Mouse (Mus musculus): ENCODE data around the gene Prickle1. TPM values are rescaled to one million over a fixed set of nuclear protein-coding genes. Genes with fewer than 3 reads are reported as not detected.

Gene Prickle1
- polyA plus RNA-seq, 1 experiment from 2014 or later = 16.9 TPM

- no peak overlapping the region for H3K9ac ChIP-seq (replicated peaks)
- peaks cover 32% of the 10 kb centered on the region for H3K4me1 ChIP-seq
- H3K9me3 ChIP-seq = no peaks in the 10 kb centered on the region
- H3K27me3 ChIP-seq = peaks cover 91% of the 10 kb centered on the region
- H3K36me3 ChIP-seq = no peaks in the 10 kb centered on the region
- H3K4me3 ChIP-seq = no peak overlapping the region
- no peak overlapping the region for H3K4me2 ChIP-seq (replicated peaks)
- H3K27ac ChIP-seq (replicated peaks) = no peak overlapping the region
- no peak for ATAC-seq (ENCODE audit: low FRiP score, low read depth)
- 73% methylated on average over 11 of the region's 11 CpGs for WGBS
Measured at GRCm38 (mm10) chr15:93517022-93517565, 78.6 kb downstream of the Prickle1 start.

GRCm38 (mm10) chr15:93515316-93515715, 80.4 kb downstream of the Prickle1 start:
- Histone ChIP-seq H3K4me1 (peaks cover 38% of the 10 kb centered on the region), H3K27me3 (peaks cover 74% of the 10 kb centered on the region)
- 75% methylated on average over 9 of the region's 9 CpGs for WGBS

GRCm38 (mm10) chr15:93513939-93514341, 81.8 kb downstream of the Prickle1 start:
- H3K9ac ChIP-seq (replicated peaks) = no peak overlapping the region
- H3K4me3 ChIP-seq = no peak overlapping the region
- WGBS = 5% methylated on average over 10 of the region's 10 CpGs
- no peaks in the 10 kb centered on the region for H3K36me3 ChIP-seq
- H3K9me3 ChIP-seq = no peaks in the 10 kb centered on the region
- H3K27ac ChIP-seq (replicated peaks) = no peak overlapping the region
- H3K4me1 ChIP-seq = peaks cover 32% of the 10 kb centered on the region
- peaks cover 61% of the 10 kb centered on the region for H3K27me3 ChIP-seq
- H3K4me2 ChIP-seq (replicated peaks) = no peak overlapping the region; the same call in 1 of the 2 replicates
- ATAC-seq (ENCODE audit: low FRiP score, low read depth) = no peak

More at GRCm38 (mm10) chr15:93515316-93515715, 80.4 kb downstream of the Prickle1 start:
- H3K27ac ChIP-seq (replicated peaks) = no peak overlapping the region
- no peaks in the 10 kb centered on the region for H3K36me3 ChIP-seq
- H3K4me3 ChIP-seq = no peak overlapping the region
- no peak for ATAC-seq (ENCODE audit: low FRiP score, low read depth)
- H3K4me2 ChIP-seq (replicated peaks) = no peak overlapping the region
- no peak overlapping the region for H3K9ac ChIP-seq (replicated peaks)
- no peaks in the 10 kb centered on the region for H3K9me3 ChIP-seq

GRCm38 (mm10) chr15:93512437-93512836, 83.3 kb downstream of the Prickle1 start:
- Histone ChIP-seq H3K9ac (replicated peaks) (no peak overlapping the region), H3K27ac (replicated peaks) (no peak overlapping the region), H3K9me3 (no peaks in the 10 kb centered on the region), H3K27me3 (peaks cover 46% of the 10 kb centered on the region), H3K36me3 (peaks cover 4% of the 10 kb centered on the region; the same call in 1 of the 2 replicates), H3K4me1 (peaks cover 19% of the 10 kb centered on the region; the same call in 1 of the 2 replicates), H3K4me2 (replicated peaks) (no peak overlapping the region), H3K4me3 (no peak overlapping the region)
- no peak for ATAC-seq (ENCODE audit: low FRiP score, low read depth)
- 39% methylated on average over 9 of the region's 9 CpGs for WGBS

GRCm38 (mm10) chr15:93510690-93511336, 84.9 kb downstream of the Prickle1 start:
- WGBS = 28% methylated on average over 12 of the region's 12 CpGs
- no peaks in the 10 kb centered on the region for H3K9me3 ChIP-seq
- H3K4me1 ChIP-seq = peaks cover 19% of the 10 kb centered on the region; the same call in 1 of the 2 replicates
- peaks cover 34% of the 10 kb centered on the region for H3K27me3 ChIP-seq
- no peak overlapping the region for H3K4me2 ChIP-seq (replicated peaks)
- H3K4me3 ChIP-seq = no peak overlapping the region
- peak; percentile 44; the same call in 1 of the 2 replicates for ATAC-seq (ENCODE audit: low FRiP score, low read depth)
- peak overlapping the region; percentile 35; the same call in 1 of the 2 replicates for H3K27ac ChIP-seq (replicated peaks)
- H3K36me3 ChIP-seq = peaks cover 5% of the 10 kb centered on the region; the same call in 1 of the 2 replicates
- no peak overlapping the region for H3K9ac ChIP-seq (replicated peaks)

GRCm38 (mm10) chr15:93504808-93505207, 90.9 kb downstream of the Prickle1 start:
- Histone ChIP-seq H3K9me3 (no peaks in the 10 kb centered on the region), H3K4me2 (replicated peaks) (no peak overlapping the region), H3K4me1 (no peaks in the 10 kb centered on the region), H3K4me3 (no peak overlapping the region), H3K27ac (replicated peaks) (no peak overlapping the region), H3K27me3 (no peaks in the 10 kb centered on the region), H3K9ac (replicated peaks) (no peak overlapping the region), H3K36me3 (peaks cover 32% of the 10 kb centered on the region)
- ATAC-seq (ENCODE audit: low FRiP score, low read depth) = no peak
- 94% methylated on average over 17 of the region's 17 CpGs for WGBS

DNA sequence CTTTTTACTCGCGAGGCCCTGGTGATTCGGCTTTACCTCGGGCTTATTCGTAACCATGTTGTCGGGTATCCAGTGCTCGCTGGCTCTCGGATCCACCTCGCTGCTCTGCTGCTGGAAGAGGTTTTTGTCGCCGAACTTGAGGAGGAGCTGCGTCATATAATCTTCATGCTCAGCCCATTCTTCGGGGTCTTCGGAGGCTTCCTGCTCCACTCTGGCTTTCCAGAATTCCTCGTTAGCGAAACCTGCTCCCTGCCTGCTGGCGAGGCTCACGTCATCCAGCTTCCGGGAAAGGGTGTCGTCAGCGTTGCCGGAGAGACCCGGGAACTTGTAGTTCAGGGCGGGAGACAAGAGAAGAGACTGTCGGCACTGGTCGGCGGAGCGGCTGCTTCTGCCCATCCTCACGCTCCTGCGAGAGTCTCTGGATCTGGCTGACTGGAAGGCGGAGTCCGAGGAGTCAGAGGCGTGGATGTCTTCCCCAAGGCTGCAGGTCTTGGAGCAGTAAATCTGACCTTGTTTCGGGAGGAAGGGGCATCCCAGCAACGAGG, 92.4 kb downstream of the Prickle1 start:
- Histone ChIP-seq H3K4me3 (no peak overlapping the region), H3K4me2 (replicated peaks) (no peak overlapping the region), H3K36me3 (peaks cover 42% of the 10 kb centered on the region), H3K27ac (replicated peaks) (no peak overlapping the region), H3K9ac (replicated peaks) (no peak overlapping the region), H3K9me3 (no peaks in the 10 kb centered on the region), H3K4me1 (no peaks in the 10 kb centered on the region), H3K27me3 (no peaks in the 10 kb centered on the region)
- 94% methylated on average over 35 of the region's 35 CpGs for WGBS
- no peak for ATAC-seq (ENCODE audit: low FRiP score, low read depth)

- Histone ChIP-seq H3K27ac (replicated peaks) (no peak overlapping the region), H3K4me2 (replicated peaks) (no peak overlapping the region), H3K27me3 (no peaks in the 10 kb centered on the region), H3K4me3 (no peak overlapping the region), H3K9ac (replicated peaks) (no peak overlapping the region), H3K36me3 (peaks cover 43% of the 10 kb centered on the region), H3K4me1 (no peaks in the 10 kb centered on the region), H3K9me3 (no peaks in the 10 kb centered on the region)
- WGBS = 96% methylated on average over 9 of the region's 9 CpGs
- no peak for ATAC-seq (ENCODE audit: low FRiP score, low read depth)
Measured at GRCm38 (mm10) chr15:93502703-93503102, 93.0 kb downstream of the Prickle1 start.

DNA sequence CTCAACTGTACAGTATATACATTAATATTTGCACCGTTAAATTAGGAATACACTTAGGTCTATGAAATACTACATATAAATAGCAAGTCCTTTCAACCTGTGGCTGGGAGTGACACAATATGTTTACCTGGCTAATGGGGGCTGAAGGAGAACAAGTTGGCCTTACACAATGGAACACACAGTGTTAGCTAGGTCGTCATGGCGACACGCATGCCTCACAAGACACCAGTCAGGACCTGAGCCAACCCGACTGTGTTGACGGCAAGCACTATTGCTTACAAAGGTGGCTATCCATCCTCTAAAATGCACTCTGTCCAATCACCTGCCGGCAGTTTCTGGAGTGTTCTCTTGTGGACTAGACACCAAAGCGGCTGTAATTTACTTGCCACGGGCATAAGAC, 95.8 kb downstream of the Prickle1 start:
- 83% methylated on average over 9 of the region's 9 CpGs for WGBS
- Histone ChIP-seq H3K4me2 (replicated peaks) (no peak overlapping the region), H3K4me3 (no peak overlapping the region), H3K9me3 (no peaks in the 10 kb centered on the region), H3K27ac (replicated peaks) (no peak overlapping the region), H3K36me3 (peaks cover 39% of the 10 kb centered on the region), H3K27me3 (no peaks in the 10 kb centered on the region), H3K9ac (replicated peaks) (no peak overlapping the region), H3K4me1 (no peaks in the 10 kb centered on the region)
- no peak for ATAC-seq (ENCODE audit: low FRiP score, low read depth)

- Histone ChIP-seq H3K27ac (replicated peaks) (no peak overlapping the region), H3K27me3 (no peaks in the 10 kb centered on the region), H3K9me3 (no peaks in the 10 kb centered on the region), H3K4me1 (no peaks in the 10 kb centered on the region), H3K4me3 (no peak overlapping the region), H3K36me3 (peaks cover 16% of the 10 kb centered on the region; the same call in 1 of the 2 replicates), H3K9ac (replicated peaks) (no peak overlapping the region), H3K4me2 (replicated peaks) (no peak overlapping the region)
- 90% methylated on average over 7 of the region's 7 CpGs for WGBS
- no peak for ATAC-seq (ENCODE audit: low FRiP score, low read depth)
Measured at GRCm38 (mm10) chr15:93494700-93495099, 101.0 kb downstream of the Prickle1 start.

DNA sequence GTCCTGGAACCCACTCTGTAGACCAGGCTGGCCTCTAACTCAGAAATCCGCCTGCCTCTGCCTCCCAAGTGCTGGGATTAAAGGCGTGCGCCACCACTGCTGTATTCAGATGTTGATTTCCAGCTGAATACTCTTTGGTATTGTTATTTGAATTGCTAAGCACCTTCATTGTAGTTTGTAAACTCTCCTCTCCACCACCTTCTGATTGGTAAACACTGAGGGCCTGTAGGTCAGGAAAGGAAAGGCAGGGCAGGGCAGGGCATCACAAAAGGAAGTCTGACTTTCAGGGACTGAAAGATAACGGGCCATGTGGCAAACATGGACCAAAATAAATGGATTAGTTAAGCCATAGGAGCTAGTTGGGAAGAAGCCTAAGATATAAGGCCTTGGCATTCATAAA, 106.1 kb downstream of the Prickle1 start:
- Histone ChIP-seq H3K4me1 (no peaks in the 10 kb centered on the region), H3K4me3 (no peak overlapping the region), H3K36me3 (peaks cover 13% of the 10 kb centered on the region; the same call in 1 of the 2 replicates), H3K27me3 (no peaks in the 10 kb centered on the region), H3K4me2 (replicated peaks) (no peak overlapping the region), H3K9me3 (no peaks in the 10 kb centered on the region), H3K27ac (replicated peaks) (no peak overlapping the region), H3K9ac (replicated peaks) (no peak overlapping the region)
- 77% methylated on average over 4 of the region's 4 CpGs for WGBS
- no peak for ATAC-seq (ENCODE audit: low FRiP score, low read depth)

DNA sequence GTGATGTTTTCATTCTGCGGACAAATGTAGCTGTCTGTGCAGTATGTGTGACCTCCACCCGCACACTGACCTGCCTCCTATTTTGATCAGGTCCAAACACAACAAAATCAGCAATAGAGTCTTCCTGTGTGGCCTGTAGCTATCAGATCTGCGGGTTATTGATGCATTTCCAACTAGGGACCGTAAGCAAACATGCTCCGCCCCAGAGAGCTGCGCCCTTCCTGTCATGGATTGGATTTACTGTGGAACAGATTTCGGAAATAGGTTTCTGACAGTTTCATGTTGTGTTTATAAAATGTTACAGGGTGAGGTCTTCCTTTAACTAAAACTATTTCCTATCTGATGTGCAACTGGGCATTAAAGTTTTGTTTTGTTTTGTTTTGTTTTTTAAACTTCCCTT, 109.6 kb downstream of the Prickle1 start:
- Histone ChIP-seq H3K27ac (replicated peaks) (no peak overlapping the region), H3K36me3 (peaks cover 10% of the 10 kb centered on the region; the same call in 1 of the 2 replicates), H3K9me3 (no peaks in the 10 kb centered on the region), H3K4me2 (replicated peaks) (no peak overlapping the region), H3K4me1 (no peaks in the 10 kb centered on the region), H3K9ac (replicated peaks) (no peak overlapping the region), H3K27me3 (no peaks in the 10 kb centered on the region), H3K4me3 (no peak overlapping the region)
- ATAC-seq (ENCODE audit: low FRiP score, low read depth) = no peak
- WGBS = 91% methylated on average over 7 of the region's 7 CpGs

All from midbrain, embryonic 12.5 days (tissue).